Mouse (Mus musculus) liver, embryonic 13.5 days (tissue): ENCODE results near the gene Zdhhc9. TPM values are rescaled to one million over a fixed set of nuclear protein-coding genes. Genes with fewer than 3 reads are reported as not detected.
A peak's percentile ranks its signal among the peaks of the same experiment; 100 is the strongest.
"Not testable (repeated sequence)": the region's sequence is repeated elsewhere in the genome, so short reads cannot be mapped to it uniquely, and the experiment has no call there.

Experiments used
- ATAC-seq: fragments of 200-750 bp; cut with Nextera tagmentation; 2 replicates; pipeline ENCODE4 v1.8.0; 2017; ENCODE audit warnings: low read depth, mild to moderate bottlenecking, moderate number of reproducible peaks, moderate library complexity
- DNase-seq: peaks from one replicate; pipeline ENCODE4 v3.0.0; 2022
- H3K27ac ChIP-seq: fragments of 300-500 bp; sonication (generic); 2 replicates; pipeline ENCODE4 v1.5.1; 2015; ENCODE audit warnings: moderate library complexity, mild to moderate bottlenecking, inconsistent platforms
- H3K27me3 ChIP-seq: fragments of 300-500 bp; sonication (generic); 2 replicates; pipeline ENCODE4 v1.6.1; 2015; ENCODE audit warnings: mild to moderate bottlenecking, inconsistent platforms
- H3K36me3 ChIP-seq: fragments of 300-500 bp; sonication (generic); 2 replicates; pipeline ENCODE4 v1.6.1; 2015; ENCODE audit warnings: mild to moderate bottlenecking, inconsistent platforms
- H3K4me1 ChIP-seq: fragments of 300-500 bp; sonication (generic); replicated peaks from 2 replicates; pipeline ENCODE4 v1.6.1; 2015; ENCODE audit warnings: inconsistent platforms
- H3K4me2 ChIP-seq: fragments of 300-500 bp; sonication (generic); 2 replicates; pipeline ENCODE4 v1.6.1; 2015; ENCODE audit warnings: inconsistent platforms, mild to moderate bottlenecking, moderate library complexity
- H3K4me3 ChIP-seq: fragments of 300-500 bp; sonication (generic); replicated peaks from 2 replicates; pipeline ENCODE4 v1.5.1; 2015; ENCODE audit warnings: mild to moderate bottlenecking, inconsistent platforms
- H3K9ac ChIP-seq: fragments of 300-500 bp; sonication (generic); 2 replicates; pipeline ENCODE4 v1.6.1; 2015; ENCODE audit warnings: mild to moderate bottlenecking, inconsistent platforms
- H3K9me3 ChIP-seq: fragments of 300-500 bp; sonication (generic); replicated peaks from 2 replicates; pipeline ENCODE4 v1.6.1; 2016; ENCODE audit warnings: inconsistent platforms
- WGBS: fragments of 180-500 bp; shearing (Covaris S2); methylation state at CpG from one replicate; pipeline ENCODE4 v1.1.7; 2015; ENCODE audit not compliant: insufficient replicate concordance; 5-methylcytosine and 5-hydroxymethylcytosine counted together
- polyA plus RNA-seq: library from polyadenylated mRNA; unstranded; fragments of >200 nt; fragmentation: Nextera tagmentation; extraction: Ambion mirVana; gene quantifications from 2 replicates; pipeline ENCODE4 v1.2.1, GENCODE M21; 2015

Gene Zdhhc9
- polyA plus RNA-seq = 2.0 and 2.4 TPM in 2 replicates

DNA sequence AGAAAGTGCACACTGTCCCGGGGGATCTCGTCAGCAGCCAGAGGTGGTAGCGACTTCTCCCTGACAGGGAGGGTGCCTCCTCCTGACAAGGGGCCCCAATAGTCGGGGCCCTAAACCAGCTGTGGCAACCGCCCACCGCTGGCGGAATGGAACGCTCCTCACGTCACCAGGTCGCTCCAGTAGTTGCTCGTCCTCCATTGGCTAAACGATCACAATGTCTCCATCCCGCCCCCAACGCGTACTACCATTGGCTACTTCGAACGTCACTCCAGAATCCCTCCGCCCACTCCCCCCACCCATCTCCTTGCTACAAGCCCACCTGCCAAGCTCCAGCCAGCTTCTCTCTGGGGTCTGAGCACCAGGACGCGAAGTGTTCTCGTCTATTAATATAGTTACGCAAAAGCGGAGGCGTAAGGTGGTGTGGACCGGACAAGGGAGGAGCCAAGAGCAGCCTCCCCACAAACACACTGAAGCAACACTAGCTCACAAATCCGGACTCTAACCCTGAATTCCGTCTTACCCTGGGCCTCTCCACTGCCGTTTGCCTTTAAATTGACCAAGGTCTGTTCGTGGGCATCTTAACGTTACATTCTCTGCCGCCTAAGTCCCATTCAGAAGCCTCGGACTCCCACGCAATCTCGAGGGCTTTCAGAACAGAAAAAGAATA lies at the start of gene Zdhhc9:
TSS of gene Zdhhc9 (minus strand) at position 360 of the 667 bp plus-strand sequence.
- Histone ChIP-seq H3K27me3 (no peaks in the 10 kb centered on the region), H3K4me1 (peaks cover 14% of the 10 kb centered on the region; the same call in 1 of the 2 replicates), H3K4me2 (peak within 1 kb of the TSS; percentile 76), H3K4me3 (peak within 1 kb of the TSS; percentile 72), H3K36me3 (no peaks in the 10 kb centered on the region), H3K9me3 (no peaks in the 10 kb centered on the region), H3K27ac (peak within 1 kb of the TSS; percentile 69), H3K9ac (peak within 1 kb of the TSS; percentile 79)
- ATAC-seq = peak; percentile 99
- WGBS = 10% methylated on average over 34 of the region's 34 CpGs
- peak; percentile 81 for DNase-seq

DNA sequence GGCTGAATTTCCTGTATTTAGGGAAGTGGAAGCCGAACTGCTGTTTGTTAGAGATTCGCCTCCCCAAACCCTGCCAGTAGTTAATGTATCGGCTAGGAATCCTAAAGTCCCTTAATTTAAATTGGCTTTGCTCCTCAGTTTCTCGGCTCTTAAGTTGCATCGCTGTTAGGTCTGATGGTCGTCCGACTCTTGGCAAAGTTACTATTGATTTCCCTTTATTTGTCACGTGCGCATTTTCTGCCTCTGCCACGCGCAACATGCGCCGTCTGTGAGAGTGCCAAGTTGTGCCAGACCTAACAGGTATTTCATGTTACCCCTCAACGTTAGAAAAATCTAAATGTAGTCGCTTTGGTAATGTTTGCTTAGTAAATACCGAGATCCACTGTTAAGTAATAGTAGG lies 48.3 kb upstream of the Zdhhc9 start:
- Histone ChIP-seq H3K27ac (peak overlapping the region; percentile 50), H3K4me3 (peak overlapping the region; percentile 68), H3K4me2 (peak overlapping the region; percentile 66), H3K9ac (peak overlapping the region; percentile 71), H3K36me3 (peaks cover 16% of the 10 kb centered on the region), H3K9me3 (no peaks in the 10 kb centered on the region), H3K27me3 (no peaks in the 10 kb centered on the region), H3K4me1 (peaks cover 10% of the 10 kb centered on the region)
- ATAC-seq = no peak
- no peak for DNase-seq
- 8% methylated on average over 16 of the region's 16 CpGs for WGBS

DNA sequence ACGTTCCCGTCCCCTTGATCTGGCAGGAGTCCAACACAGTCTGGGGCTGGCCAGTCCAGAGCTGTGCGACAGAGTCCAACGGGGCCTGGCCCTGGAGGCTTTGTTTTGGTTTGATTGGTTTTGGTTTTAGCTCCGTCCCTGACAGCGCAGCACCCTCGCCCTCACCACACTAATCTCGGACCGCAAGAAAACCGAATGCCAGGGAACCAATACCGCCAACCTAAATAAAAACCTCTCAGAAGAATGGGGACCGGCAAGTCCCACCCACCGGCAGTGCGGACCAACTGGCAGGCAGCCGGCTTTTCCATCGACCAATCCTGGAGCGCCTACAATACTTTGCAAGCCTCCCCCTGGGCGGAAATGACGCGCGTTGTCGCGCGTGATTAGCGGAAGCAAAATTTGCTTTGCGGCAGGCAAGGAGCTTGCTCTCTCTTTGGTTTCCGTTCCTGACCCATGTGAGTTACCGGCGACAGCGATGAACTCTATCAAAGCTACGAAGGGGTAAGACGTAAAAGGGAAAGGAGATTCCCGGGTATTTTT lies 47.9 kb upstream of the Zdhhc9 start, which contains the start of gene Utp14a:
TSS of gene Utp14a (plus strand) at position 395 of the 540 bp plus-strand sequence.
- H3K4me3 ChIP-seq = peak within 1 kb of the TSS; percentile 68
- peak; percentile 92 for DNase-seq
- no peaks in the 10 kb centered on the region for H3K27me3 ChIP-seq
- peak within 1 kb of the TSS; percentile 71 for H3K9ac ChIP-seq
- H3K9me3 ChIP-seq = no peaks in the 10 kb centered on the region
- peaks cover 11% of the 10 kb centered on the region for H3K36me3 ChIP-seq
- peak within 1 kb of the TSS; percentile 77 for H3K4me2 ChIP-seq
- ATAC-seq = peak; percentile 98
- 8% methylated on average over 33 of the region's 33 CpGs for WGBS
- peak within 1 kb of the TSS; percentile 86 for H3K27ac ChIP-seq
- peaks cover 10% of the 10 kb centered on the region for H3K4me1 ChIP-seq

DNA sequence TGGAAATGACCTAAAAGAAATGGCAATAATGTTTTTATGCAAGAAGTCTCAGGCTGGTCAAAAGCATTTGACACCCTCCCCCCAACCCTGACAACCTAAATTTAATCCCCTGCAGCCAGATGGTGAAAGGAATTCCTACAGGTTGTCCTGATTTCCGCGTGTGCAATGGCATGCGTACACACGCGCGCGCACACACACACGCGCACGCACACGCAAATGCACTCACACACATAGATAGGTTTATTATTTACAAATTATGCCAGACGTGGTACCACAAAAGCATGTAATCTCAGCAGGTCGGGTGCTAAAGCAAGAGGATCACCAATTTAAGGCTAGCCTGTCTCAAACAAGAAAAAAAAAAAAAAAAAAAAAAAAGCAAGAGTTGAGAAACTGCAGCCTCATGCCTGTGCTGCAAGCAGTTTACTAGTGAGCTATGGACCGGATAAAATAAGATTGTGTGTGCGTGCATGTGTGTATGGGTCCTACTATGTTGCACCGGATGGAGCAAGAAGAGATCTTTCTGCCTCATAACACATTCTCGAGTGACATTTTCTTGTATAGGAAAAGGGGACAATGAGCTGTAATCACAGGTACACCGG lies 47.3 kb upstream of the Zdhhc9 start:
- WGBS = 13% methylated on average over 18 of the region's 18 CpGs
- peak overlapping the region; percentile 68 for H3K4me3 ChIP-seq
- DNase-seq (peak; percentile 2), ATAC-seq (peak; percentile 71)
- peaks cover 10% of the 10 kb centered on the region for H3K4me1 ChIP-seq
- H3K9ac ChIP-seq = peak overlapping the region; percentile 70
- peaks cover 9% of the 10 kb centered on the region; the same call in 1 of the 2 replicates for H3K36me3 ChIP-seq
- H3K27ac ChIP-seq = peak overlapping the region; percentile 86
- H3K27me3 ChIP-seq = no peaks in the 10 kb centered on the region
- no peaks in the 10 kb centered on the region for H3K9me3 ChIP-seq
- H3K4me2 ChIP-seq = peak overlapping the region; percentile 77

DNA sequence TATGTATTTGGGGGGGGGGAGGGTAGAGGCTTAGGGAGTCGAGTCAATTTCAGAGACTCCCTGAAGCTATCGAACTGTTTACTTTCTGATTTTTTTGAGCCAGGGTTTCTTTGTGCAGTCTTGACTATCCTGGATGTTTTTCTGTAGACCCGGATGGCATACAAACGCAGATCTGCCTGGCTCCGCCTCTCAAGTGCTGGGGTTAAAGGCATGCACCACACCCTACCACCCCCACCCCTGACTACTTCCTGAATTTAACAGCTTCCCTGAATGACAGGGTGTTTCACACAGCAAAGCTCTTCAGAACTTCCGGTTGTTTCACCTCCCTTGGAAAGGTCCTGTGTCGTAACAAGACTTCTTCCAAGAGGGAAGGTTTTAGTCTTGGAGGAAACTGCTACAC lies 25.7 kb upstream of the Zdhhc9 start:
- no peaks in the 10 kb centered on the region for H3K36me3 ChIP-seq
- DNase-seq (peak; percentile 8), ATAC-seq (peak; percentile 76)
- H3K9me3 ChIP-seq = no peaks in the 10 kb centered on the region
- no peak overlapping the region for H3K4me3 ChIP-seq
- H3K4me2 ChIP-seq = 0 out of 2 replicates have a peak overlapping the region, but pooled peaks have one; percentile 24
- H3K27ac ChIP-seq = no peak overlapping the region
- no peak overlapping the region for H3K9ac ChIP-seq
- H3K27me3 ChIP-seq = no peaks in the 10 kb centered on the region
- peaks cover 13% of the 10 kb centered on the region for H3K4me1 ChIP-seq
- WGBS = 23% methylated on average over 7 of the region's 7 CpGs

DNA sequence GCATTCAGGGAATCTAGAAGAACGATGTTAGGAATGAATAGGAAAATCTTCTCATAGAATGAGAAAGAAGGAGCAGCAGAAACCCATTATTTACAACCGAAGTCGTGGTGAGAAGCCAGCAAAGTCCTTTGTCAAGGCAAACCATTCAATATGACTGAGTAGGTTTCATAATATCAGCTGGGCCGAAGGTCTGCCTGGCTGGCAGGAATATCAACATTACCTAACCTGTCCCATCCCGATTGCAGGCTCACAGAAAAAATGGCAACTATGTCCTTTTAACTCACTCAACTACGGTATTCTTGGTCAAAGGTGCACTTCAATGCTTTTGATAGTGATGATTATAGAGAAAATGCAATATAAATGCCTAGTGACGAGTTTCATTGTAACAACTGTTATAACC lies 17.5 kb upstream of the Zdhhc9 start:
- Histone ChIP-seq H3K4me3 (no peak overlapping the region), H3K36me3 (no peaks in the 10 kb centered on the region), H3K9me3 (no peaks in the 10 kb centered on the region), H3K27ac (no peak overlapping the region), H3K9ac (no peak overlapping the region), H3K4me2 (no peak overlapping the region), H3K4me1 (no peaks in the 10 kb centered on the region), H3K27me3 (no peaks in the 10 kb centered on the region)
- DNase-seq (no peak), ATAC-seq (no peak)
- WGBS = 54% methylated on average over 7 of the region's 7 CpGs

DNA sequence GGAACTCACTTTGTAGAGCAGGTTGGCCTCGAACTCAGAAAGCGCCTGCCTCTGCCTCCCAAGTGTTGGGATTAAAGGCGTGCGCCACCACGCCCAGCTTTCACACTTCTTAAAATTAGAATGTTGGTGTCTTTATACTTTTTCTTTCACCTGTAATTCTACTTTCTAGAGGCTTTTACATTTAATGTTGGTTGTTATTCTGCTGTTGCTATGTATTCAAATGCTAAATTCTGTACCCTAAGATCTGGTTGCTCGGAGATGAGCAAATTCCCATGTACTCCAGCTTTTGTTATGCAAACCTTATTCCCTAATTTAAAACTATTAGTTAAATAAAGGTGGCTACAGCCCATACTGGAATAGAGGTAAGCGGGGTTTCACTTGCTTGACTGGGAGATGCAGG lies 14.0 kb upstream of the Zdhhc9 start:
- Histone ChIP-seq H3K4me3 (no peak overlapping the region), H3K27ac (no peak overlapping the region), H3K9ac (no peak overlapping the region), H3K4me2 (no peak overlapping the region), H3K36me3 (no peaks in the 10 kb centered on the region), H3K4me1 (no peaks in the 10 kb centered on the region), H3K9me3 (no peaks in the 10 kb centered on the region), H3K27me3 (no peaks in the 10 kb centered on the region)
- DNase-seq (no peak), ATAC-seq (no peak)
- WGBS = 73% methylated on average over 7 of the region's 7 CpGs

DNA sequence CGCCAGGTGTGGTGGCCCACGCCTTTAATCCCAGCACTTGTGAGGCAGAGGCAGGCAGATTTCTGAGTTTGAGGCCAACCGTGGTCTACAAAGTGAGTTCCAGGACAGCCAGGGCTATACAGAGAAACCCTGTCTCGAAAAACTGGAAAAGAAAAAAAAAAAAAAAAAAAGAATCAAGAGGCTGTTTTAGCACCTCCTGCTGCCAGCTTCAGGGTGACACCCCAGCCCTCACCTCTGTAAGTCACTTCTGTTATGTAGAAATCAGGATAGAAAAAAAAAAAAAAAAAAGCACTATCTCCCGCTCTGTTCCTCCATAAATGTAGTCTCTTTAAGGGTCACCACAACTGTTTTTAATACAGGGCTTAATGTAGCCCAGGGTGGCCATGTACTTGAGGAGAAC lies 10.8 kb upstream of the Zdhhc9 start:
- ATAC-seq (no peak), DNase-seq (no peak)
- no peaks in the 10 kb centered on the region for H3K36me3 ChIP-seq
- H3K27ac ChIP-seq = no peak overlapping the region
- no peaks in the 10 kb centered on the region for H3K27me3 ChIP-seq
- H3K4me2 ChIP-seq = no peak overlapping the region
- WGBS = 65% methylated on average over 5 of the region's 5 CpGs
- no peaks in the 10 kb centered on the region for H3K4me1 ChIP-seq
- H3K9ac ChIP-seq = no peak overlapping the region
- H3K4me3 ChIP-seq = no peak overlapping the region
- H3K9me3 ChIP-seq = no peaks in the 10 kb centered on the region

DNA sequence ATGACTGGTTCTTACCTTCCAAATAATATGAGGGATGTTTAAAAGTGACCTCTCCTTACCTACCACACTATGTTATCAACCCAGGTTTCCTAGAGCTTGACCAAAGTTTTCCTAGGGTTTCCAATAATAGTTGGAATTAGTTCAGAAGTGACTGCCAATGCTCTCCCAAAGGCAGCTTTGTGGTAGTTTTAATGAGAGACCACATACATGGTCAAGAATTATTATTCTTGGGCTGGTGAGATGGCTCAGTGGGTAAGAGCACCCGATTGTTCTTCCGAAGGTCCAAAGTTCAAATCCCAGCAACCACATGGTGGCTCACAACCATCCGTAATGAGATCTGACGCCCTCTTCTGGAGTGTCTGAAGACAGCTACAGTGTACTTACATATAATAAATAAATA lies 1.1 kb upstream of the Zdhhc9 start:
- not testable (repeated sequence) for ATAC-seq, H3K9ac ChIP-seq, DNase-seq, H3K4me2 ChIP-seq, H3K4me1 ChIP-seq, H3K36me3 ChIP-seq, H3K4me3 ChIP-seq, H3K27ac ChIP-seq, H3K9me3 ChIP-seq, H3K27me3 ChIP-seq
- 67% methylated on average over 4 of the region's 4 CpGs for WGBS

DNA sequence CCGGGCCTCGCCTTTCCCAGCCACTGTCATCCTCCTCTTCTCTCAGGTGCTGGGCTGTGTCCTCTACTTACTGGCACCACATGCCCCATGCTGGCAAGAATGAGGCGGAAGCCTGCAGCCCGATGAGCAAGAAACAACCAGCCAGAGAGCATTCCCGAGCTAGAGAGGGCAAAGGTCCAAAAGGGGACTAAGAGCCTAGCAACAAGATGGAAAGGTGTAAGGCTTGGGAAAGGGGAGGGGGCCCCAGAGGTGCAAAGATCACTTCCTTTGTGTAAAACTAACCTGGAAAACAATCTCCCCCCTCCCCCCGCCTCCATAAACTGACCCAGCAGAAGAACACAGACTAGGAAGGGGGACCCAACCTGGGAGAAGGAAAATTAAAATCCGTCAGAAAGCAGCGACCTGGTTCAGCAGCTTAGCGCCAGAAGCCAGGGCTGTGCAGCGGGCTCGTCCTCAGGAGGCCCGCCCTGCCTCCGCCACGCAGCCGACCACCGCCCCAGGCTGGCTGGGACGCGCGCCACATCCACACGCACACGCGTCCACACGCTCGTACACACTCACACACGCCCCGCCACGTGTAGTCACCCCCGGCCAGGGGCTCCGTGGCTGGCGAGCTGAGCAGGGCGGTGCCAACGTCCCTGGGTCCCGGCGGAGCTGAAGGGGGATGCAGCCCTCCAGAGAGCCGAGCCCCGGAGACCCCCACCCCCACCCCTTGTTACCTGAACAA lies 754 bp downstream of the Zdhhc9 start:
- H3K4me1 ChIP-seq = peaks cover 14% of the 10 kb centered on the region; the same call in 1 of the 2 replicates

DNA sequence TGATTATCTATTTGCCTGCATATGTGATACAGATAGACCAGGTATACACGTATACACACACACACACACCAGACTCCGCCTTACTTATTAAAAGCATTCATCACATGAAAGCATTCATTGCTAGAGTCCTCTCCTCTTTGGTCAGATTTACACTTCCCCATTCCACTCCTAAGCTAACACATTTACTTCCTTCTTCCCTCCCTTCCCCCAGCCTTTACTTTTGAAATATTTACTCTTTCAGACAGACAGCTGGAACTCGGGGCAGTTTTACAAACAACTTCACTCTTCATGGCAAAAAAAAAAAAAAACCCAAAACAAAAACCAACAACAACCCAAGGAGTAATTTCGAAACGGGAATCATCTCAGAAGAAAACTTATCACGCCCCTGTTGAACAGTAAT lies 4.2 kb downstream of the Zdhhc9 start:
- Histone ChIP-seq H3K27ac (no peak overlapping the region), H3K4me1 (peaks cover 14% of the 10 kb centered on the region; the same call in 1 of the 2 replicates), H3K9me3 (no peaks in the 10 kb centered on the region), H3K9ac (no peak overlapping the region), H3K4me2 (no peak overlapping the region), H3K36me3 (no peaks in the 10 kb centered on the region), H3K4me3 (no peak overlapping the region), H3K27me3 (no peaks in the 10 kb centered on the region)
- DNase-seq (no peak), ATAC-seq (no peak)
- 50% methylated on average over 6 of the region's 6 CpGs for WGBS

More for the DNA sequence above, 754 bp downstream of the Zdhhc9 start:
- peak overlapping the region; percentile 59 for H3K27ac ChIP-seq
- ATAC-seq (peak; percentile 73), DNase-seq (peak; percentile 18)
- no peaks in the 10 kb centered on the region for H3K36me3 ChIP-seq
- peak overlapping the region; percentile 79 for H3K9ac ChIP-seq
- peak overlapping the region; percentile 76 for H3K4me2 ChIP-seq
- peak overlapping the region; percentile 72 for H3K4me3 ChIP-seq
- no peaks in the 10 kb centered on the region for H3K9me3 ChIP-seq
- WGBS = 6% methylated on average over 36 of the region's 36 CpGs
- no peaks in the 10 kb centered on the region for H3K27me3 ChIP-seq
